Mouse (Mus musculus): Measurements from ENCODE around the gene Dock4. TPM values are rescaled to one million over a fixed set of nuclear protein-coding genes. Genes with fewer than 3 reads are reported as not detected.

The Dock4 gene
- polyA plus RNA-seq, 1 experiment from 2014 or later = 0.61 TPM

DNA sequence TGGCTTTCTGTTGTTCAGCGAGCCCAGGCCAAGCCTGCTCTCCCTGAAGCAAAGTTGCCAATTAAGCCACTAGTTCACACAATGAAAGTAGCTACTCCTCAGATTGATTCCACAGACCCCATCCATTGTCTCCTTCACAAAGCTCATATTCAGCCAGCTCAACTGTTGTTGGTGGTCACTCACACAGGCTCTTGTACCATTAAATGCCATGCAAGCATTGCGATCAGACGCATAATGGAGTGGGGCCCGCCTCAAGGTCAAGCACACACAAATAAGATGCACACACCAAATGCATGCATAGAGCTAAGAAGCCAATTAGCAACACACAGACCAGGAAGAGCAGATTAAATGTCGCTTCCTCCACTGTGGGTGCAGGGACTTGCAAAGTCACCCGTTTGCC is 391.2 kb downstream of the Dock4 start:
- no peaks in the 10 kb centered on the region for H3K36me3 ChIP-seq
- H3K9ac ChIP-seq = no peak overlapping the region
- ATAC-seq (ENCODE audit: low read depth) = no peak
- H3K4me1 ChIP-seq (replicated peaks) = peaks cover 14% of the 10 kb centered on the region
- no peak overlapping the region for H3K27ac ChIP-seq
- no peaks in the 10 kb centered on the region for H3K9me3 ChIP-seq (replicated peaks)
- no peak for DNase-seq
- no peaks in the 10 kb centered on the region for H3K27me3 ChIP-seq
- WGBS (ENCODE audit: insufficient replicate concordance) = 77% methylated on average over 6 of the region's 6 CpGs
- H3K4me2 ChIP-seq = no peak overlapping the region
- no peak overlapping the region for H3K4me3 ChIP-seq (replicated peaks)

GRCm38 (mm10) chr12:40837597-40838337 is 392.0 kb downstream of the Dock4 start:
- Histone ChIP-seq H3K4me3 (replicated peaks) (no peak overlapping the region), H3K4me2 (no peak overlapping the region), H3K9me3 (replicated peaks) (no peaks in the 10 kb centered on the region), H3K27ac (no peak overlapping the region), H3K9ac (no peak overlapping the region), H3K36me3 (no peaks in the 10 kb centered on the region), H3K27me3 (no peaks in the 10 kb centered on the region), H3K4me1 (replicated peaks) (peaks cover 22% of the 10 kb centered on the region)
- DNase-seq (peak; percentile 50), ATAC-seq (ENCODE audit: low read depth) (no peak)
- 3% methylated on average over 8 of the region's 8 CpGs for WGBS (ENCODE audit: insufficient replicate concordance)

- Histone ChIP-seq H3K9ac (no peak overlapping the region), H3K4me3 (replicated peaks) (no peak overlapping the region), H3K4me2 (no peak overlapping the region), H3K27ac (no peak overlapping the region), H3K27me3 (no peaks in the 10 kb centered on the region), H3K9me3 (replicated peaks) (no peaks in the 10 kb centered on the region), H3K36me3 (no peaks in the 10 kb centered on the region), H3K4me1 (replicated peaks) (peaks cover 28% of the 10 kb centered on the region)
- DNase-seq (no peak), ATAC-seq (ENCODE audit: low read depth) (no peak)
- whole genome bisulfite sequencing (ENCODE audit: insufficient replicate concordance) = 78% methylated on average over 2 of the region's 2 CpGs
These were observed 392.6 kb downstream of the Dock4 start for GRCm38 (mm10) chr12:40838338-40838695.

GRCm38 (mm10) chr12:40838940-40839339 is 393.2 kb downstream of the Dock4 start:
- H3K4me3 ChIP-seq (replicated peaks) = no peak overlapping the region
- peaks cover 34% of the 10 kb centered on the region for H3K4me1 ChIP-seq (replicated peaks)
- peak overlapping the region; percentile 10; the same call in 1 of the 2 replicates for H3K9ac ChIP-seq
- no peak overlapping the region for H3K4me2 ChIP-seq
- H3K36me3 ChIP-seq = no peaks in the 10 kb centered on the region
- WGBS (ENCODE audit: insufficient replicate concordance) = 78% methylated on average over 5 of the region's 5 CpGs
- DNase-seq (no peak), ATAC-seq (ENCODE audit: low read depth) (no peak)
- no peaks in the 10 kb centered on the region for H3K27me3 ChIP-seq
- no peak overlapping the region; the same call in 1 of the 2 replicates for H3K27ac ChIP-seq
- H3K9me3 ChIP-seq (replicated peaks) = no peaks in the 10 kb centered on the region

- DNase-seq (no peak), ATAC-seq (ENCODE audit: low read depth) (no peak)
- Histone ChIP-seq H3K9me3 (replicated peaks) (no peaks in the 10 kb centered on the region), H3K27me3 (peaks cover 3% of the 10 kb centered on the region; the same call in 1 of the 2 replicates), H3K4me1 (replicated peaks) (peaks cover 40% of the 10 kb centered on the region), H3K4me2 (no peak overlapping the region), H3K4me3 (replicated peaks) (no peak overlapping the region), H3K36me3 (no peaks in the 10 kb centered on the region), H3K9ac (no peak overlapping the region), H3K27ac (no peak overlapping the region)
- WGBS (ENCODE audit: insufficient replicate concordance) = 46% methylated on average over 4 of the region's 4 CpGs
These were observed 394.1 kb downstream of the Dock4 start for GRCm38 (mm10) chr12:40839817-40840216.

DNA sequence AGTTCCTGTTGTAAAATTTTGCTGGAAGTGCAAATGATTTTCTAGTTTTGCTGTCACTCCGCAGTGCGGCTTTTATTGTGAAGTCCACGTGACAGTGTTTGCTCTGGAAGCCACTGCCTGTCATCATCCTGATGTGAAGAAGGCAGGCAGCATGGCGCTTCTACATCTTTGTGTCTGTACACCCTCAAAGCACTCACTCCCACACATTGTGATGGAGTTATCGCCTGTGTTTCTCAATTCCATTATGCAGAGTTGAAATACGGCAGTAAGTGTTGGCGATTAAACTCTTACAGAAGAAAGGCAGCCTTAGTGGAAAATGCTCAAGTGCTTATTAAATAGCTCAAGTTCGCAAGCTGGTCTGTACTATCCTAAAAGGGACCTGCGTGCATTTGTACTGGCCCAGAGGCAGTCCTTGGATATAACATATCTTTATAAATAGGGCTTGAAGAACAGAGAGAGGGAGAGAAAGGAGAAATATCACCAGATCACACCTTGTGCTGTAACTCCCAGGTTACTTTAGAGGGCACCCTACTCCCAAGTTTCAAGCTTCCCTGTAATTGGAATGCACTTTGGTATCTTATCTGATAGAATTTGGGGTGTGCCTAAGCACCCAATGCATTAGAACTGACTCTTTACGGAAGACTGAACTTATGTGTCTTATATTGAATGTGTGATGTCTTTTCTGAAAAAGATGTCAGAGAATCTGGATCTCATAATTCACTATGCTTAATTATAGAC is 396.7 kb downstream of the Dock4 start:
- H3K4me1 ChIP-seq (replicated peaks) = peaks cover 40% of the 10 kb centered on the region
- H3K27ac ChIP-seq = peak overlapping the region; percentile 66; the same call in 1 of the 2 replicates
- 79% methylated on average over 10 of the region's 10 CpGs for WGBS (ENCODE audit: insufficient replicate concordance)
- H3K36me3 ChIP-seq = no peaks in the 10 kb centered on the region
- DNase-seq (peak; percentile 33), ATAC-seq (ENCODE audit: low read depth) (peak; percentile 83)
- H3K9me3 ChIP-seq (replicated peaks) = no peaks in the 10 kb centered on the region
- H3K4me3 ChIP-seq (replicated peaks) = no peak overlapping the region
- H3K4me2 ChIP-seq = no peak overlapping the region
- peak overlapping the region; percentile 60 for H3K9ac ChIP-seq
- peaks cover 10% of the 10 kb centered on the region; the same call in 1 of the 2 replicates for H3K27me3 ChIP-seq

GRCm38 (mm10) chr12:40842991-40843390 is 397.2 kb downstream of the Dock4 start:
- Histone ChIP-seq H3K4me2 (peak overlapping the region; percentile 33; the same call in 1 of the 2 replicates), H3K27me3 (peaks cover 11% of the 10 kb centered on the region; the same call in 1 of the 2 replicates), H3K27ac (peak overlapping the region; percentile 66), H3K4me3 (replicated peaks) (no peak overlapping the region), H3K9me3 (replicated peaks) (no peaks in the 10 kb centered on the region), H3K9ac (peak overlapping the region; percentile 60), H3K36me3 (no peaks in the 10 kb centered on the region), H3K4me1 (replicated peaks) (peaks cover 37% of the 10 kb centered on the region)
- DNase-seq (no peak), ATAC-seq (ENCODE audit: low read depth) (peak; percentile 63)
- WGBS (ENCODE audit: insufficient replicate concordance) = 66% methylated on average over 5 of the region's 5 CpGs

DNA sequence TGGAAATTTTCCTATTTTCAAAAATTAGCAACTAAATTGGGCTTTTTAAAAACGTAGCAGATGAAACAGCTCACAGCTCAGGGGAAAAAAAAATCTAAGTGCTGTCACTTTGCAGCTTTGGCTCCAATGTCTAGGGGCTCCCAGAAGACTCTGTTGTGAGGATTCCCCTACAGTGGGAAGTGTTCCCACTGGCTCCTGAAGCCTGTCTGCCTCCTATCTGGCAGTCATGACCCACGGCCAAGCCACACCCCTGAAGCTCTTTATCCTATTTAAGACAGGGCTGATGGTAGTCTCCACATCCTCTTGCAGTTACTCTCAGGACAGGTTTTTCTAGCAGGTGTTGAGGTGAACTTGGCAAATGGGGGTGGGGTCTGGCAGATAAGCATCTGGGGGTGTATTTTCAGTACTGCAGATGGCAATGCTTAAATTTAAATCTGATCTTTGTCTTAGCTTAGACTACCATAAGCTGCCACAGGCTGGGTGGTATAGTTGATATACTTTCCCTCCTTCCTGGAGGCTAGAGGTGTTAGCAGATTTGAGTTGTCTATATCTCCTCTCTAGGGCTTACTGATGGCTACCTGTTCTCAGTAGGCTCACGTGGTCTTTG is 397.8 kb downstream of the Dock4 start:
- Histone ChIP-seq H3K9ac (peak overlapping the region; percentile 60; the same call in 1 of the 2 replicates), H3K4me2 (no peak overlapping the region), H3K27me3 (peaks cover 16% of the 10 kb centered on the region; the same call in 1 of the 2 replicates), H3K9me3 (replicated peaks) (no peaks in the 10 kb centered on the region), H3K4me1 (replicated peaks) (peaks cover 33% of the 10 kb centered on the region), H3K27ac (peak overlapping the region; percentile 66), H3K4me3 (replicated peaks) (no peak overlapping the region), H3K36me3 (no peaks in the 10 kb centered on the region)
- peak; percentile 84 for ATAC-seq (ENCODE audit: low read depth)
- WGBS (ENCODE audit: insufficient replicate concordance) = 58% methylated on average over 3 of the region's 3 CpGs
- no peak for DNase-seq

GRCm38 (mm10) chr12:40844324-40844723 is 398.6 kb downstream of the Dock4 start:
- H3K27ac ChIP-seq = no peak overlapping the region
- H3K9me3 ChIP-seq (replicated peaks) = no peaks in the 10 kb centered on the region
- H3K27me3 ChIP-seq = peaks cover 16% of the 10 kb centered on the region; the same call in 1 of the 2 replicates
- WGBS (ENCODE audit: insufficient replicate concordance) = 90% methylated on average over 22 of the region's 22 CpGs
- ATAC-seq (ENCODE audit: low read depth) = no peak
- H3K36me3 ChIP-seq = no peaks in the 10 kb centered on the region
- H3K4me3 ChIP-seq (replicated peaks) = no peak overlapping the region
- no peak overlapping the region for H3K4me2 ChIP-seq
- peaks cover 28% of the 10 kb centered on the region for H3K4me1 ChIP-seq (replicated peaks)
- no peak for DNase-seq
- H3K9ac ChIP-seq = 0 out of 2 replicates have a peak overlapping the region, but pooled peaks have one; percentile 22

DNA sequence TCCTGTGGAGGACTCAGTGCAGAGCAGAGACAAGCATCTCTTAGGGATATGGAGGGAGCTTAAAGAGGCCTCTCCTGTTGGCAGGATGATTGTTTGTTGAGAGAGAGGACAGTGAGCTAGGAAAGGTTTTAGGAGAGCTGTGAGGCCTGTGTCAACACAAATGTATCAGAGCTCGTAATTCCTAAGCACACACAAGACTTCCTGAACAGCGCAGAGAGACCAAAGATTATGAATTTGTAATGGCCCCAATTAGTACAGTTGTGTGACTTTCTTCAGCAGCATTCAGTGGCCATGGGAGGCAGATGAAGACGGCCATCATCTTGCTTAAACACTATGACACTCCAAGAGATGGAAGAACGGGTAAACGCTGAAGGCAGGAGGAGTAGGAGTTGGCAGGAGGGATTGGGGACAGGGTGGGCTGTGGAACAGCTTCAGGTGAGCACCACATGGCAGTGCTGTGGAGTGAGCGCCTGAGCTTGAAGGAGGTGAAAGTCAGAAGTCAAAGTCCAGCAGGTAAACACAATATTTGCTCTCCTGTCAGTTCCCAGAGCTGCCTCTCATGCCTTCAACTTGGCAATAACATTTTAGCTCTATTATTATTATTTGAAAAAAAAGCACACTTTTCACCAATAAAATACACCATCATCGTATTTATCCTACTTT is 409.1 kb downstream of the Dock4 start:
- H3K4me1 ChIP-seq (replicated peaks) = peaks cover 16% of the 10 kb centered on the region
- DNase-seq = no peak
- H3K4me3 ChIP-seq (replicated peaks) = no peak overlapping the region
- no peaks in the 10 kb centered on the region for H3K27me3 ChIP-seq
- H3K36me3 ChIP-seq = no peaks in the 10 kb centered on the region
- 70% methylated on average over 7 of the region's 7 CpGs for WGBS (ENCODE audit: insufficient replicate concordance)
- no peak overlapping the region for H3K9ac ChIP-seq
- no peak for ATAC-seq (ENCODE audit: low read depth)
- H3K27ac ChIP-seq = no peak overlapping the region
- H3K9me3 ChIP-seq (replicated peaks) = peaks cover 9% of the 10 kb centered on the region; the same call in 1 of the 2 replicates
- H3K4me2 ChIP-seq = no peak overlapping the region

- Histone ChIP-seq H3K27me3 (peaks cover 2% of the 10 kb centered on the region; the same call in 1 of the 2 replicates), H3K9me3 (replicated peaks) (peaks cover 9% of the 10 kb centered on the region; the same call in 1 of the 2 replicates), H3K4me3 (replicated peaks) (no peak overlapping the region), H3K4me2 (no peak overlapping the region), H3K27ac (no peak overlapping the region), H3K36me3 (no peaks in the 10 kb centered on the region), H3K4me1 (replicated peaks) (0 out of 2 replicates have a peak, but pooled peaks cover 4% of the 10 kb centered on the region), H3K9ac (no peak overlapping the region)
- no peak for DNase-seq
- no peak for ATAC-seq (ENCODE audit: low read depth)
- 86% methylated on average over 7 of the region's 7 CpGs for WGBS (ENCODE audit: insufficient replicate concordance)
These were observed 411.7 kb downstream of the Dock4 start for GRCm38 (mm10) chr12:40857466-40857865.

Data from liver, embryonic 13.5 days (tissue).